ENCODE assay signal across 22 mouse cellular contexts in the genomic region with DNA sequence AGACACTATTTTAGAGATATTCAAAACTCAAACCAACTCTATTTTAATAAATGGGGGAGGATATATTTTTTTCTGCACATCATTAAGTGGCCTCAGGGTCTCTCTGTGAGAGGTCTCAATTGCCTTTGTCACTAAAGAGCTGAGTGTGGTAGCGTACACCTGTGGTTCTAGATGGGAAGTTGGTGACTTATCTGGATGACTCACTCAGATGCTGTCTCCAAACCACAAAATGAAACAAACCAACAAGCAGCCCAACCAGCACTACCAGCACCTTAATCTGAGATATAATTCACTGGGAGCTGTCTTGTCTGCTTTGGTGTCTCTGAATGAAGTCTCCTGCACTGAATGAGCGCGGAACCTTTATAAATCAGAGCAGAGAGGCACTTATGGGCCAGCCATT. TPM values are rescaled to one million over a fixed set of nuclear protein-coding genes. Genes with fewer than 3 reads are reported as not detected.
DNase-seq lines count a peak whose midpoint lies in the region; ATAC-seq and TF ChIP-seq lines count a peak whose summit lies in the region.
"Had no signal": no experiment of that assay in that cellular context is flagged by ENCODE, and none has a peak within 500 bp of the region (broad histone marks: within the 10 kb centered on the region; RNA-seq: fewer than 3 reads in every experiment).

No protein-coding gene starts in this region.

- H3K36me3 ChIP-seq in forebrain, postnatal 0 days (ENCODE audit: insufficient read depth) = no peaks in the 10 kb centered on the region
- H3K36me3 ChIP-seq: hindbrain, embryonic 10.5 days; intestine, embryonic 15.5 days; midbrain, embryonic 13.5 days had no signal

- H3K4me1 ChIP-seq in forebrain, postnatal 0 days (ENCODE audit: insufficient read depth) = no peaks in the 10 kb centered on the region
- H3K4me1 ChIP-seq: embryonic facial prominence, embryonic 13.5 days; hindbrain, embryonic 10.5 days; intestine, embryonic 15.5 days; midbrain, embryonic 13.5 days had no signal

- 97% methylated on average over 3 of the region's 3 CpGs for WGBS in forebrain, postnatal 0 days

- peak; percentile 19 for DNase-seq in thymus, postnatal 0 days (ENCODE audit: low spot score)
- DNase-seq in thymus, postnatal 4 days = no peak
- DNase-seq in c-Kit-positive CD71-negative TER-119-negative erythroid progenitor cells, embryonic 14.5 days (ENCODE audit: low read depth) = peak; percentile 3
- DNase-seq in urinary bladder, postnatal 25 days (ENCODE audit: low spot score) = no peak
- no peak for DNase-seq in adrenal gland, postnatal 4 days (ENCODE audit: low spot score in 2 of 2)
- DNase-seq in forebrain, postnatal 0 days = no peak
- DNase-seq in cerebellum, adult 9-11 months = no peak
- DNase-seq: cerebellum, adult 9-10 months; gastrocnemius, postnatal 25 days; kidney, postnatal 36 days; layer of hippocampus, adult 9-11 months; lung, adult 18-20 months; lung, postnatal 36 days; thymus, postnatal 36 days had no signal

- TF ChIP-seq CTCF in forebrain, postnatal 0 days (IDR thresholded peaks at IDR 0.05; ENCODE audit: low read depth) = no peak

- H3K27me3 ChIP-seq in forebrain, postnatal 0 days (ENCODE audit: insufficient read depth, low read length) = no peaks in the 10 kb centered on the region
- H3K27me3 ChIP-seq: embryonic facial prominence, embryonic 13.5 days; intestine, embryonic 15.5 days; midbrain, embryonic 13.5 days had no signal

- H3K9me3 ChIP-seq in forebrain, postnatal 0 days (ENCODE audit: low read length) = no peaks in the 10 kb centered on the region
- H3K9me3 ChIP-seq: embryonic facial prominence, embryonic 13.5 days; intestine, embryonic 15.5 days; midbrain, embryonic 13.5 days had no signal

- H3K27ac ChIP-seq in forebrain, postnatal 0 days (ENCODE audit: low read depth, low read length) = no peak overlapping the region
- H3K27ac ChIP-seq: embryonic facial prominence, embryonic 13.5 days; hindbrain, embryonic 10.5 days; intestine, embryonic 15.5 days; left cerebral cortex, adult 2 months; midbrain, embryonic 13.5 days had no signal

- peak; percentile 61 for ATAC-seq in megakaryocyte progenitor cell, adult 5-6 weeks (replicated peaks; ENCODE audit: poor library complexity)
- ATAC-seq in forebrain, postnatal 0 days = no peak
- ATAC-seq: forebrain, embryonic 14.5 days; intestine, embryonic 15.5 days; midbrain, embryonic 13.5 days had no signal

- no peak overlapping the region for H3K4me2 ChIP-seq in forebrain, postnatal 0 days (ENCODE audit: low read depth)
- H3K4me2 ChIP-seq: embryonic facial prominence, embryonic 13.5 days; intestine, embryonic 15.5 days; liver, embryonic 11.5 days; midbrain, embryonic 13.5 days had no signal

- no peak overlapping the region for H3K9ac ChIP-seq in forebrain, postnatal 0 days
- H3K9ac ChIP-seq: embryonic facial prominence, embryonic 13.5 days; intestine, embryonic 15.5 days; midbrain, embryonic 13.5 days had no signal

- H3K4me3 ChIP-seq in forebrain, postnatal 0 days (ENCODE audit: low read depth, low read length) = no peak overlapping the region
- H3K4me3 ChIP-seq: embryonic facial prominence, embryonic 13.5 days; hindbrain, embryonic 10.5 days; intestine, embryonic 15.5 days; left cerebral cortex, adult 2 months; midbrain, embryonic 13.5 days had no signal

RNA-seq across cellular contexts. Expression of gene Gbe1, which starts 51.5 kb away (rescaled TPM):
- 21.0 and 24.7 TPM in 2 replicates for polyA plus RNA-seq in thymus, postnatal 0 days (2015; fragmentation: Nextera tagmentation; extraction: Ambion mirVana)
- 54.2 and 68.9 TPM in 2 replicates for total RNA-seq in megakaryocyte progenitor cell, adult 5-6 weeks (2015)
- 43.6 and 52.5 TPM in 2 replicates for total RNA-seq in megakaryocyte progenitor cell, adult 5-6 weeks (2017)
- 10 to 100 TPM; 22.5 to 25.5 TPM for total RNA-seq in adrenal gland, postnatal 4 days (2021)
- 13.8 and 22.3 TPM in 2 replicates for total RNA-seq in forebrain, postnatal 0 days (2014; rRNA removed)
- polyA plus RNA-seq in forebrain, postnatal 0 days (2015; fragmentation: Nextera tagmentation; extraction: Ambion mirVana) = 16.6 and 19.2 TPM in 2 replicates

Comparison
In these comparisons a context has a peak if more than half of its experiments do, and no peak if none do; other contexts are left out.
1. DNase-seq: peak in thymus, postnatal 0 days (single experiment) and c-Kit-positive CD71-negative TER-119-negative erythroid progenitor cells, embryonic 14.5 days (single experiment); none in thymus, postnatal 4 days (single experiment), urinary bladder, postnatal 25 days (single experiment), adrenal gland, postnatal 4 days (0 of 2), forebrain, postnatal 0 days (single experiment) and cerebellum, adult 9-11 months (single experiment).